Mouse (Mus musculus) skeletal muscle tissue, postnatal 0 days (tissue): ENCODE measurements around the gene Pnrc1. TPM values are rescaled to one million over a fixed set of nuclear protein-coding genes. Genes with fewer than 3 reads are reported as not detected.

Source experiments
- polyA plus RNA-seq: library from polyadenylated mRNA; unstranded; fragments of >200 nt; fragmentation: Nextera tagmentation; extraction: Ambion mirVana; gene quantifications from 2 replicates; pipeline ENCODE4 v1.2.1, GENCODE M21; 2015

Gene Pnrc1
- polyA plus RNA-seq = 104 and 105 TPM in 2 replicates

DNA sequence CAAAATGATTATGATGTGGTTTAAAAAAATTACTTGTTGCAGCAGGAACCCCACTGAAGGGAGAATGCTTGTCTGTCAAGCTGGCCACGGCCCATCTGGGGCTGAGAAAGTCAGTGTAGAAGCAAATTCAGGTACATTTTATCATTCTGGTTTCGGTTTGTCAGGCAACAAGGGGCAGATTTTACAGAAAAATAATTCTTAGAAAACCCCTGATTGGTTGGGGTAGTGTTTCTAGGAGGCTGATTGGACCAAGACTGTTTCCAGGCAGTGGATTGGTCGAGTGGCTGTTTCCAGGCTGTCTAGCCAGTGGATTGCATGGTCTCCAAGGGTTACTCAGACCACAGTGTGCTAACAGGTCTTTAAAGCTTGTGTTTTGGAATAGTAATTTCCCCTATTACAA is at the start of gene Pnrc1:
Pnrc1 (minus strand) TSS at position 162 of the 400 bp plus-strand sequence.

DNA sequence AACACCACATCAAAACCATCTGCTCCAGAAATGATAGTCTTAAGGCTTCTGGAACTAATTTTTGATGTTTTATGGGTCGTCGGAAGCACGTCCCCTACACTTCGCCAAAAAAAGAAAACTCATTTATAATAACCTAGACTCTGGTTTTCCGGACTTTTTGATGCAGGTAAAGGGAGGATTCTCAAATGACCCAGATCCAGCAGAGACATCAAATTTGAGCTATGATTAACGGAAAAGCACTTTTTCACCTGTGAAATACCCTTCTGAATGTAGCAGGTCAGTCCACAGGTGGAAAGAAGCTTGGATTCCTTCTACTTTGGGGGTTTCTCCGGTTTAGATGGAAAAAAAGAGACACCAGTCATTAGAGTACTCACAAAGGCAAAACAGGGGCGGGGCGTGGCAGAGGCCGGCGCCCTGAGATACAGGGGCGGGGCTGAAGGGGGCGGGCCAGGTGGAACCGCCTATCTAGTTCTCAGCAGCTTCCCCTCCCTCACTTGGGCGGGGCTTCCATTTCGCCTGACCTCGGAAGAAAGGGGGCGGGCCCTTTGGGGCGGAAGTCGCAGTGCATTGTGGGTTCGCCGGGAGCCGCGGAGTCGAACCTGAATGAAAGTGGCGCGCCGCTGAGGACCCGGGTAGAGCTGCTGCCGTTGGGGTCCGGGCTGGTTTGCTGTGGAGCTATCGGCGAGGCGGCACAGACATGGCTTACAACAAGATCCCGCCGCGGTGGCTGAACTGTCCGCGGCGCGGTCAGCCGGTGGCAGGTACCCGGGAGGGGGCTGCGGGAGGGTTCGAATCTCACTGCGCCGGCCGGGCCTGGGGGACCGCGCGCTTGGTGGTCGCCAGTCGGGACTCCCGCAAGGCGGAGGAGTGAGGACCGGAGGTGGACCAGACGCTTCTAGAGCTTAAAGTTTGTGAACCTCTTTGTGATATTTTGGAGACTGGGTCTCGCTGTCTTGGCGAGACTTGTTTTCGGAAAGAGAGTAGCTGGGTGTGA is 20.1 kb upstream of the Pnrc1 start, which contains the start of gene Rngtt:
Rngtt (plus strand) TSS at position 548 of the 994 bp plus-strand sequence.

DNA sequence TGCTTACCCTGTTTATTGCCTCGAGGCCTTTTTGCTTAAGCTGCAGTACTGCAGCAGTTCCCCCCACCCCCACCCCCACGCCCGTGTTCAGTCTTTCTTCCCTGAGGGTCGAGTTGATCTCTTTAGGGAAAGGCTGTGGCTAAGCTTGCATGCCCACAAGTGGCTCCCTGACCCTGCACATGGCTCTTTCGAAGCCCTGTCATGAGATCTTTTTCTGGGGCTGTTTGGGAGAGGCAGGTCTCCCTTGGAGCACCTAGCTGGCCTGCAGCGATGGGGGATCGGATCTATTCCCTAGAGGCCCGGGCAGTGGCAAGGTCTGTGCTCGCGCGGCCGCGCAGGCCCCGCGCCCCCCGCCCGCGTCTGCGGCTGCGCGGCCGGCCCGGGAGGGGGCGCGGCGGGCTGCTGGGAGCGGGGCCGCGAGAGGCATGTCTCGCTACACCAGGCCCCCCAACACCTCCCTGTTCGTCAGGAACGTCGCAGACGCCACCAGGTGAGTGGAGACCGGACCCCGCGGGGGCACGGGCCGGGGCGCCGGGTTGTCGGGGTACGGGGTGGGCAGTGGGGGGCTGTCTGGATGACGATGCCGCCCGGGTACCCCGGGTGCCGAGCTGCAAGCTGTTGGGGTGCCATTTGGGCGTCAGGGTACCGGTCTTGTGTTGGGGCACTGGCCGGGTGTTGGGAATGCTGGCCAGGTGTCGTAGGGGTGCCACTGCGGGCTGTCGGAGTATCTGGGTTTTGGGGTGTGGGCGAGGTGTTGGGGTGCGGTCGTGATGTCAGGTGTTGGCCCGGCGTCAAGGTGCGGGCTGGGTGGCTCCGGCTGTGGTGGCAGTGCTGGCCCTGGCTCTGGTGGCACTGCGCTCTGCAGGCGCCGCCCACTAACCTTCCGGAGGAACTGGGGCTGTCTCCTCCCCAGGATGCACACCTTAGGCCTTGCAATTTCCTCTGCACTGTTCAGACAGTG is 80.8 kb downstream of the Pnrc1 start, which contains the start of gene Srsf12:
Srsf12 (plus strand) TSS at position 111 of the 961 bp plus-strand sequence.

Other genes with a start within 250 kb of the Pnrc1 start
- gene Gabrr2, start 227.2 kb downstream of the Pnrc1 start, polyA plus RNA-seq = 4.6 and 8.0 TPM in 2 replicates
- 1.2 and 1.7 TPM in 2 replicates for gene Gabrr1, start 157.6 kb downstream of the Pnrc1 start, polyA plus RNA-seq
- gene Pm20d2, start 100.4 kb downstream of the Pnrc1 start, polyA plus RNA-seq = 8.7 and 10.9 TPM in 2 replicates
- 0.54 and 0.90 TPM in 2 replicates for gene Srsf12, start 81.2 kb downstream of the Pnrc1 start, polyA plus RNA-seq
- 7.5 and 8.6 TPM in 2 replicates for gene Rngtt, start 20.1 kb upstream of the Pnrc1 start, polyA plus RNA-seq